Mouse (Mus musculus) E14TG2a.4 (cell line): ENCODE measurements at regions not wholly inside any gene's neighbourhood (a gene's known extent, or its start where the extent isn't known, plus 50 kb on each side); places are given as distances from the start of the nearest gene placed in this dataset.
A peak's percentile ranks its signal among the peaks of the same experiment; 100 is the strongest.

ENCODE experiments used
- H3K27me3 ChIP-seq: 2 replicates; pipeline ENCODE4 v1.6.1; 2014; ENCODE audit warnings: low read length, control low read depth; ENCODE audit not compliant: insufficient read depth
- H3K36me3 ChIP-seq: 2 replicates; pipeline ENCODE4 v1.6.1; 2014; ENCODE audit warnings: low read length, control low read depth; ENCODE audit not compliant: insufficient read depth
- H3K4me1 ChIP-seq: replicated peaks from 2 replicates; pipeline ENCODE4 v1.6.1; 2014; ENCODE audit warnings: low read depth, low read length, control low read depth
- H3K4me3 ChIP-seq: replicated peaks from 2 replicates; pipeline ENCODE4 v1.5.1; 2014; ENCODE audit warnings: mild to moderate bottlenecking, low read length
- H3K9me3 ChIP-seq: 2 replicates; pipeline ENCODE4 v1.6.1; 2014; ENCODE audit warnings: low read length, control low read depth
- CTCF ChIP-seq: conservative IDR thresholded peaks from 2 replicates; pipeline ENCODE4 v1.5.1; 2014; ENCODE audit warnings: low read length
- NANOG ChIP-seq: IDR thresholded peaks from 2 replicates; pipeline ENCODE4 v1.6.1; 2014; ENCODE audit warnings: borderline replicate concordance, low read length, mixed read lengths
- POU5F1 ChIP-seq: IDR thresholded peaks from 2 replicates; pipeline ENCODE4 v1.6.1; 2014; ENCODE audit warnings: low read length, borderline replicate concordance

DNA sequence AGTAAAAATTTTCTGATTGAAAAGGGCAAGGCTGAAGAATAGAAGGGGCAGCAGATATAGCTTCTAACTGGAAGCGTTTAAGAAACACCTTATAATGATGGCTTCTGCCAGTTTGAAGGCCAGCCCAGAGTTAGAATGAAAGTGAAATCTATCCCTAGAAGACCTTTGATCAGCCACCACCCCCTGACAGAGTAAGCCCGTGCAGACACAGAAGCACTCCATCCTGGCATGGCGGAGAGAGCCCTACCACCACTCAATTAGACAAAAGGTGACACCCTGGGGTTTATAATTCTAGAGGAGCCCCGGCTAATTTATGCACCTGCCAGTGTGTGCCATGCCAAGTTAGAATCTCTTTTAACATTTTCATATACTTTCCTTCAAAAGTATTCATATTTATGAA is 233.4 kb upstream of the Sash1 start:
- H3K27me3 ChIP-seq = no peaks in the 10 kb centered on the region
- peaks cover 11% of the 10 kb centered on the region for H3K4me1 ChIP-seq
- TF ChIP-seq CTCF = no peak
- TF ChIP-seq POU5F1 = no peak
- TF ChIP-seq NANOG = no peak
- no peaks in the 10 kb centered on the region for H3K36me3 ChIP-seq
- no peaks in the 10 kb centered on the region for H3K9me3 ChIP-seq
- no peak overlapping the region for H3K4me3 ChIP-seq

- Histone ChIP-seq H3K4me1 (peaks cover 11% of the 10 kb centered on the region), H3K4me3 (peak overlapping the region; percentile 62), H3K27me3 (no peaks in the 10 kb centered on the region), H3K9me3 (no peaks in the 10 kb centered on the region), H3K36me3 (no peaks in the 10 kb centered on the region)
- no peak for TF ChIP-seq POU5F1
- TF ChIP-seq CTCF = no peak
- no peak for TF ChIP-seq NANOG
Observed at GRCm38 (mm10) chr10:9117648-9118551, 232.0 kb upstream of the Sash1 start.

- TF ChIP-seq NANOG = no peak
- TF ChIP-seq POU5F1 = no peak
- TF ChIP-seq CTCF = no peak
- H3K4me3 ChIP-seq = peak overlapping the region; percentile 62
Observed at GRCm38 (mm10) chr10:9117134-9117533, 231.3 kb upstream of the Sash1 start.

DNA sequence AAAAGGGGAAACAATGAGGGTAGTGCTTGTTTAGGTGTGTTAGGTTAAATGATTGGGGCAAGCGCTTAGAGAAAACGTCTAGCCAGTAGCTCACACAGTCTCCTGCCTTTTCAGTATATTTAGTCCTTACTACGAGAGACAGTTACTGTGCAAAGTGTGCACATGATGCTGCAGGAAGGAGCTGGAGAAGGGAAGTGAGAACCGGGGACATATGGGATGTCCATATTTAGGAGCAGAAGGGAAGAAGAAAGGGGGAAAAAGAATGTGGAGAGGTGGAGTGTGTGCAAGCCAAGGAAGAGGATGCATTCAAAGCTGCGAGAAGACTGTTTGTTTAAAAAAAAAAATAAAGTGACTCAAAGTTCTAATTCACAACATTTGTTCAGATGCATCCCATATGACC is 227.8 kb upstream of the Sash1 start:
- Histone ChIP-seq H3K36me3 (no peaks in the 10 kb centered on the region), H3K4me1 (peaks cover 11% of the 10 kb centered on the region), H3K9me3 (peaks cover 7% of the 10 kb centered on the region; the same call in 1 of the 2 replicates), H3K4me3 (no peak overlapping the region), H3K27me3 (no peaks in the 10 kb centered on the region)
- no peak for TF ChIP-seq POU5F1
- no peak for TF ChIP-seq CTCF
- TF ChIP-seq NANOG = no peak

More at GRCm38 (mm10) chr10:9117134-9117533, 231.3 kb upstream of the Sash1 start:
- H3K4me1 ChIP-seq = peaks cover 11% of the 10 kb centered on the region
- no peaks in the 10 kb centered on the region for H3K9me3 ChIP-seq
- H3K27me3 ChIP-seq = no peaks in the 10 kb centered on the region
- no peaks in the 10 kb centered on the region for H3K36me3 ChIP-seq

GRCm38 (mm10) chr10:9111051-9111450 is 225.2 kb upstream of the Sash1 start:
- Histone ChIP-seq H3K9me3 (peaks cover 7% of the 10 kb centered on the region; the same call in 1 of the 2 replicates), H3K4me3 (no peak overlapping the region), H3K27me3 (no peaks in the 10 kb centered on the region), H3K4me1 (no peaks in the 10 kb centered on the region), H3K36me3 (no peaks in the 10 kb centered on the region)
- no peak for TF ChIP-seq NANOG
- no peak for TF ChIP-seq POU5F1
- no peak for TF ChIP-seq CTCF

DNA sequence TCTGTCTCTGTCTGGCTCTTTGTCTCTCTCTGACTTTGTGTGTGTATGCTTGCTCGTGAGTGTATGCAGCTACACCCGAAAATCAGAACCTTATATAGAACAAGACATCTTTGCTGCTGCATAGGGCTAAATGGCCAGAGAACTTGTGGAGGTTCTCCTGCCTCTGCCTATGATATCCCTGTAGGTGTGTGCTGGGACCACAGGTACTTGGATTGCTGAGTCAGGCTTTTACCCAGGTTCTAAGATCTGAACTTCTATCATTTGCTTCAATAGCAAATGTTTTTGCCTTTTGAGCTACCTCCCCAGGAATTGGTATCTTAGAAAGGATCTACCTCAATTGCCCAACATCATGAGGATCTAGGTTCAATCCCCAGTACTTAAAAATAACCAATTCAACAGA is 210.3 kb upstream of the Sash1 start:
- Histone ChIP-seq H3K4me3 (no peak overlapping the region), H3K4me1 (peaks cover 19% of the 10 kb centered on the region), H3K27me3 (no peaks in the 10 kb centered on the region), H3K9me3 (no peaks in the 10 kb centered on the region), H3K36me3 (no peaks in the 10 kb centered on the region)
- no peak for TF ChIP-seq CTCF
- TF ChIP-seq NANOG = no peak
- no peak for TF ChIP-seq POU5F1

- H3K4me1 ChIP-seq = peaks cover 30% of the 10 kb centered on the region
- no peaks in the 10 kb centered on the region for H3K9me3 ChIP-seq
- no peak overlapping the region for H3K4me3 ChIP-seq
- H3K36me3 ChIP-seq = no peaks in the 10 kb centered on the region
- no peak for TF ChIP-seq POU5F1
- H3K27me3 ChIP-seq = no peaks in the 10 kb centered on the region
Observed at GRCm38 (mm10) chr10:9095163-9095562, 209.3 kb upstream of the Sash1 start.

DNA sequence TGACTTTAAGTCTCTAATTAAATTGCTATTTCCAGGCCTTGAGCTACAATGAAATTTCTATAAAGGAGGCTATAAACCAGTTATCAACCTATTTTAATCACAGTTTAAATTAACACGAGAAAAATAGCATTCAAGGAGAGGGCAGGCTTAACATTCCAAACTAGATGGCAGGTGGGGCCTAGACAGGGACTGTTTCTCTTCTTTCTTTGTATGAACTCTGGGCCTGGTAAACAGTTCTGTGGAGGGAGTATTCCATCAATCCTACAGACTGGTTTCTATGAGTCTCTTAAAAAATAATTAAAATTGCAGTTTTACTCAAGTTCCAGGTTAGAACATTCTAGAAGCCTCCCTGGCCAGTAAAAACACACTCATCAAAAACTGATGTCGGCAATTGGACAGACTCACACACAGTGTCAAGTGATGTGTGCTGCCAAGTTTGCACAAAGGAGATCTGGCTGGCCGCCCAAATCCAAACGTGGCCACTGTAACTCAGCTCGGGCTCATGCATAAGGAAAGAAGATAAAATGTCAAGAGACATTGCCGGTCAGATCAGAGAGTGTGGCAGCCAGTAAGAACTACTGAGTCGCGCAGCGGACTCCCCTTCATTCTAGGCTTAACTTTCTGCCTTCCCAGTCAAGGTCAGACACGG is 206.5 kb upstream of the Sash1 start:
- no peak overlapping the region for H3K4me3 ChIP-seq
- TF ChIP-seq POU5F1 = no peak
- TF ChIP-seq CTCF = no peak
- TF ChIP-seq NANOG = no peak
- no peaks in the 10 kb centered on the region for H3K9me3 ChIP-seq
- H3K27me3 ChIP-seq = no peaks in the 10 kb centered on the region
- H3K36me3 ChIP-seq = no peaks in the 10 kb centered on the region
- peaks cover 35% of the 10 kb centered on the region for H3K4me1 ChIP-seq

GRCm38 (mm10) chr10:9090961-9091360 is 205.1 kb upstream of the Sash1 start:
- Histone ChIP-seq H3K9me3 (no peaks in the 10 kb centered on the region), H3K4me3 (peak overlapping the region; percentile 41; the same call in 1 of the 2 replicates), H3K4me1 (peaks cover 48% of the 10 kb centered on the region), H3K27me3 (no peaks in the 10 kb centered on the region), H3K36me3 (no peaks in the 10 kb centered on the region)
- TF ChIP-seq CTCF (no peak), POU5F1 (no peak; the same call in 1 of the 2 replicates), NANOG (no peak)
